Mouse (Mus musculus) midbrain, postnatal 0 days (tissue): ENCODE data around the gene Dock8. TPM values are rescaled to one million over a fixed set of nuclear protein-coding genes. Genes with fewer than 3 reads are reported as not detected.
A peak's percentile ranks its signal among the peaks of the same experiment; 100 is the strongest.

Experiments
- ATAC-seq: fragments of 200-750 bp; cut with Nextera tagmentation; 2 replicates; pipeline ENCODE4 v1.8.0; 2017; ENCODE audit warnings: moderate number of reproducible peaks, mild to moderate bottlenecking, moderate TSS enrichment, moderate library complexity; ENCODE audit not compliant: low FRiP score
- DNase-seq: peaks from one replicate; pipeline ENCODE4 v3.0.0-alpha.2; 2015; ENCODE audit warnings: low spot score
- H3K27ac ChIP-seq: fragments of 300-500 bp; sonication (generic); 2 replicates; pipeline ENCODE4 v1.5.1; 2014; ENCODE audit warnings: low read depth, mild to moderate bottlenecking, low read length, mixed read lengths
- H3K27me3 ChIP-seq: fragments of 300-500 bp; sonication (generic); 2 replicates; pipeline ENCODE4 v1.6.1; 2014; ENCODE audit warnings: low read length, control low read depth, mixed read lengths; ENCODE audit not compliant: insufficient read depth
- H3K36me3 ChIP-seq: fragments of 300-500 bp; sonication (generic); 2 replicates; pipeline ENCODE4 v1.6.1; 2014; ENCODE audit warnings: low read length, control low read depth, mixed read lengths; ENCODE audit not compliant: insufficient read depth
- H3K4me1 ChIP-seq: fragments of 300-500 bp; sonication (generic); 2 replicates; pipeline ENCODE4 v1.6.1; 2014; ENCODE audit warnings: mild to moderate bottlenecking, control low read depth, antibody characterized with exemption, low read length, mixed read lengths; ENCODE audit not compliant: insufficient read depth
- H3K4me2 ChIP-seq: fragments of 300-500 bp; sonication (generic); 2 replicates; pipeline ENCODE4 v1.6.1; 2014; ENCODE audit warnings: low read depth, mild to moderate bottlenecking, low read length, mixed read lengths; ENCODE audit not compliant: poor library complexity, severe bottlenecking
- H3K4me3 ChIP-seq: fragments of 300-500 bp; sonication (generic); 2 replicates; pipeline ENCODE4 v1.5.1; 2014; ENCODE audit warnings: low read depth, mild to moderate bottlenecking, low read length, moderate library complexity
- H3K9ac ChIP-seq: fragments of 300-500 bp; sonication (generic); replicated peaks from 2 replicates; pipeline ENCODE4 v1.6.1; 2014; ENCODE audit warnings: mild to moderate bottlenecking, low read length, moderate library complexity, mixed read lengths; ENCODE audit not compliant: poor library complexity, severe bottlenecking
- H3K9me3 ChIP-seq: fragments of 300-500 bp; sonication (generic); 2 replicates; pipeline ENCODE4 v1.6.1; 2016; ENCODE audit warnings: low read length, control low read depth
- CTCF ChIP-seq: IDR thresholded peaks from 2 replicates; pipeline ENCODE4 v1.5.1; 2016; ENCODE audit warnings: antibody characterized with exemption, mild to moderate bottlenecking
- WGBS: fragments of 180-500 bp; shearing (Covaris S2); extraction: QIAGEN DNeasy Blood & Tissue Kit; methylation state at CpG from one replicate; pipeline ENCODE4 v1.1.7; 2014; 5-methylcytosine and 5-hydroxymethylcytosine counted together
- polyA plus RNA-seq: library from polyadenylated mRNA; unstranded; fragments of >200 nt; fragmentation: Nextera tagmentation; extraction: Ambion mirVana; gene quantifications from 2 replicates; pipeline ENCODE4 v1.2.1, GENCODE M21; 2015
- total RNA-seq: library from RNA; depleted of rRNA; stranded (reverse); fragments of >200 nt; gene quantifications from 2 replicates; pipeline ENCODE4 v1.2.3, GENCODE M21; 2014

The Dock8 gene
- total and polyA plus RNA-seq, 2 experiments from 2014 or later, result 0.44 to 0.77 TPM

GRCm38 (mm10) chr19:25236596-25237491 is 237.5 kb downstream of the Dock8 start, which contains the start of gene Kank1:
TSS of gene Kank1 (plus strand) at chr19:25236975.
- Histone ChIP-seq H3K27ac (no peak within 1 kb of the TSS), H3K9me3 (no peaks in the 10 kb centered on the region), H3K9ac (peak within 1 kb of the TSS; percentile 42), H3K27me3 (peaks cover 11% of the 10 kb centered on the region), H3K36me3 (no peaks in the 10 kb centered on the region), H3K4me2 (peak within 1 kb of the TSS; percentile 99), H3K4me3 (peak within 1 kb of the TSS; percentile 69), H3K4me1 (no peaks in the 10 kb centered on the region; the same call in 1 of the 2 replicates)
- peak; percentile 54 for DNase-seq
- WGBS, result under 1% methylated on average over 74 of the region's 76 CpGs
- TF ChIP-seq CTCF, result no peak
- ATAC-seq, result peak; percentile 78

GRCm38 (mm10) chr19:25237492-25238040 is 238.2 kb downstream of the Dock8 start:
- WGBS, result under 1% methylated on average over 35 of the region's 35 CpGs
- H3K27ac ChIP-seq, result no peak overlapping the region
- H3K27me3 ChIP-seq, result peaks cover 11% of the 10 kb centered on the region
- peak overlapping the region; percentile 69 for H3K4me3 ChIP-seq
- H3K9me3 ChIP-seq, result no peaks in the 10 kb centered on the region
- 0 out of 2 replicates have a peak, but pooled peaks have one; percentile 28 for ATAC-seq
- H3K4me2 ChIP-seq, result peak overlapping the region; percentile 99
- no peaks in the 10 kb centered on the region for H3K36me3 ChIP-seq
- DNase-seq, result peak; percentile 60
- H3K9ac ChIP-seq, result peak overlapping the region; percentile 42
- H3K4me1 ChIP-seq, result no peaks in the 10 kb centered on the region; the same call in 1 of the 2 replicates
- peak; percentile 51 for TF ChIP-seq CTCF

- no peak for TF ChIP-seq CTCF
- no peak overlapping the region for H3K27ac ChIP-seq
- no peaks in the 10 kb centered on the region for H3K36me3 ChIP-seq
- no peak overlapping the region for H3K9ac ChIP-seq
- H3K4me2 ChIP-seq, result peak overlapping the region; percentile 99
- ATAC-seq, result no peak
- no peaks in the 10 kb centered on the region for H3K9me3 ChIP-seq
- WGBS, result 3% methylated on average over 13 of the region's 13 CpGs
- DNase-seq, result no peak
- H3K4me3 ChIP-seq, result peak overlapping the region; percentile 69
- H3K27me3 ChIP-seq, result peaks cover 11% of the 10 kb centered on the region
- H3K4me1 ChIP-seq, result no peaks in the 10 kb centered on the region; the same call in 1 of the 2 replicates
These were observed 238.8 kb downstream of the Dock8 start for GRCm38 (mm10) chr19:25238121-25238520.

- Histone ChIP-seq H3K4me1 (no peaks in the 10 kb centered on the region), H3K27ac (no peak overlapping the region), H3K9ac (no peak overlapping the region), H3K27me3 (no peaks in the 10 kb centered on the region), H3K4me3 (no peak overlapping the region), H3K9me3 (no peaks in the 10 kb centered on the region), H3K4me2 (no peak overlapping the region), H3K36me3 (no peaks in the 10 kb centered on the region)
- no peak for TF ChIP-seq CTCF
- no peak for ATAC-seq
- DNase-seq, result no peak
- 84% methylated on average over 4 of the region's 4 CpGs for WGBS
These were observed 244.2 kb downstream of the Dock8 start for GRCm38 (mm10) chr19:25243566-25243965.

- no peak for TF ChIP-seq CTCF
- Histone ChIP-seq H3K4me1 (no peaks in the 10 kb centered on the region; the same call in 1 of the 2 replicates), H3K4me3 (no peak overlapping the region), H3K36me3 (no peaks in the 10 kb centered on the region), H3K27ac (no peak overlapping the region), H3K4me2 (no peak overlapping the region), H3K9ac (no peak overlapping the region), H3K9me3 (no peaks in the 10 kb centered on the region), H3K27me3 (no peaks in the 10 kb centered on the region)
- WGBS, result 94% methylated on average over 8 of the region's 8 CpGs
- DNase-seq (no peak), ATAC-seq (no peak)
These were observed 246.7 kb downstream of the Dock8 start for GRCm38 (mm10) chr19:25246062-25246461.
